Mouse (Mus musculus): ENCODE data around the gene Klhdc3.

DNA sequence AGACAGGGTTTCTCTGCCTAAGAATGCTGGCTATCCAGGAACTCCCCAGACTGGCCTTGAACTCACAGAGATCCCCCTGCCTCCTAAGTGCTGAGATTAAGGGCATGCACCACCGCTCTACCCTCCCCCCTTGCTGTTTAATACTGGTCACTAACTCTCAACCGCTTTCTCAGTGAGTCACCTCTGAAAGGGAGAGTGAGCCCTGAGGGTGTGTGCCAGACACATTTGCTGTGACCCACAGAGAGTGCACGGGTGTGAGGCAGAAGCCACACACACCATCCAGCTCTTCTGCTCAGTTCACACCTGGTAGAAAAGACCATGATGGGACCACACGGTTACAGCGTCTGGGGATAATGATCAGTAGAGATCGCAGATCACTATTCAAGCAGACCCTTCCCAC lies 17.8 kb upstream of the Klhdc3 start:
- TF ChIP-seq CTCF (IDR thresholded peaks at IDR 0.05; ENCODE audit: borderline replicate concordance, extremely low read depth, insufficient read depth, insufficient read length) (no peak), POLR2A (IDR thresholded peaks at IDR 0.05; ENCODE audit: borderline replicate concordance, extremely low read depth, insufficient read depth, insufficient read length, poor library complexity, severe bottlenecking) (no peak)
